Mouse (Mus musculus): Measurements from ENCODE around the gene Pnrc2. TPM values are rescaled to one million over a fixed set of nuclear protein-coding genes. Genes with fewer than 3 reads are reported as not detected.

Pnrc2 gene
- total and polyA plus RNA-seq, 3 experiments, result 48.0 to 76.3 (median 49.8) TPM

- TF ChIP-seq ETS1 (IDR thresholded peaks at IDR 0.05; ENCODE audit: low read depth, low read length), result no peak
- peak; percentile 77 for TF ChIP-seq MAX (IDR thresholded peaks at IDR 0.05; ENCODE audit: low read length)
- no peak for TF ChIP-seq ZC3H11A (IDR thresholded peaks at IDR 0.05; ENCODE audit: low read depth, low read length)
- TF ChIP-seq MAFK (IDR thresholded peaks at IDR 0.05; ENCODE audit: borderline replicate concordance, low read depth, low read length), result no peak
- peak; percentile 83 for TF ChIP-seq SIN3A (IDR thresholded peaks at IDR 0.05; ENCODE audit: low read length)
- TF ChIP-seq USF2 (IDR thresholded peaks at IDR 0.05; ENCODE audit: borderline replicate concordance in 1 of 2, insufficient read depth in 1 of 2, low read depth in 1 of 2, low read length in 2 of 2), result no peak
- no peak for TF ChIP-seq TAL1 (IDR thresholded peaks at IDR 0.05; ENCODE audit: low read length)
- TF ChIP-seq POLR2AphosphoS2 (IDR thresholded peaks at IDR 0.05; ENCODE audit: low read length), result no peak
- no peak for TF ChIP-seq EP300 (IDR thresholded peaks at IDR 0.05; ENCODE audit: low read depth in 1 of 2, low read length in 2 of 2)
- TF ChIP-seq CHD1 (IDR thresholded peaks at IDR 0.05; ENCODE audit: low read depth, low read length), result peak; percentile 93
- TF ChIP-seq CTCF (IDR thresholded peaks at IDR 0.05 in 2 of 3, conservative IDR thresholded peaks at IDR 0.05 in 1 of 3; ENCODE audit: control insufficient read depth in 1 of 3, insufficient read depth in 1 of 3, low read depth in 2 of 3, low read length in 3 of 3, poor library complexity in 1 of 3, severe bottlenecking in 1 of 3), result no peak
- TF ChIP-seq ZKSCAN1 (IDR thresholded peaks at IDR 0.05; ENCODE audit: low read depth, low read length), result no peak
Measured at GRCm38 (mm10) chr4:135856223-135857091, 17.2 kb downstream of the Pnrc2 start (continued).

DNA sequence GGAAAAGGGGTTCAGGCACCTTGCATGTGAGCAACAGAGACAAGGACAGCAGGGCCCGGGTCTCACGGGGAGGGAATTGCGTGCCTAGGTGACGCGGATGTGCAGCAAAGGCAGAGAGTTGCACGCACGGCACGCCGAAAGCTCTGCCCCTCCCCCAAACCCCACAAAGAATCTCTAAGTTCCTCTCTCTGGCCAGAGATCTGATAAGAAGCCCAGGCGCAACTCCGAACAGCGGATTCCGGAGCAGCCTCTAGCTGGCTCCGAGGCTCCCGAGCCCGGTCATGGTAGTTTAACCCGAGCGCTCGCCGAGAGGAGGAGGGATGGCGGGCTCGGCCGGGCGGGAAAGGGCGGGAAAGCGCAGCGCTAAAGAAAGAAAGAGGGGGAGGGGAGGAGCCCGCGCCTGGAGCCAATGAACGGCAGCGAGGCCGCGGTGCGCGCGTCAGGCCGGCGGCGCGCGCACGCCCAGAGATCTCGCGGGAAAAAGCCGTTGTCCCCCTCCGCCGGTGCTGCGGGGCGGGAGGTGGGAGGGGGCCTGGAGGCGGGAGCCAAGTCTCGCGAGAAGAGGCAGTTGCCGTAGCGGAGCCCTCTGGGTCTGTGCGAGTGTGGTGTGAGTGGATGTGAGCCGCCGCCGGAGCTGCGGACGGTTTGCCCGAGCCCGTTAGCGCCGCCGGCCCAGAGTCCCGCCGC lies 18.0 kb downstream of the Pnrc2 start, which contains the start of gene Srsf10:
Gene Srsf10 (plus strand): TSS at position 212 of the 687 bp plus-strand sequence.
- H3K9me3 ChIP-seq (replicated peaks; ENCODE audit: insufficient read depth, low read length), result no peaks in the 10 kb centered on the region
- H3K79me2 ChIP-seq (ENCODE audit: control insufficient read depth, insufficient read depth, low read length, poor library complexity), result peaks cover 42% of the 10 kb centered on the region
- peak within 1 kb of the TSS; percentile 99 for H3K9ac ChIP-seq (ENCODE audit: control insufficient read depth, low read depth, low read length, poor library complexity, severe bottlenecking)
- H3K4me1 ChIP-seq (ENCODE audit: control insufficient read depth in 1 of 2, insufficient read depth in 2 of 2, low read length in 2 of 2), result peaks cover 12 to 36% of the 10 kb centered on the region in 2 experiments
- peak; percentile 98 for DNase-seq (ENCODE audit: low read depth, low spot score)
- peaks cover 12 to 47% of the 10 kb centered on the region in 2 experiments for H3K36me3 ChIP-seq (ENCODE audit: control insufficient read depth in 1 of 2, insufficient read depth in 2 of 2, low read length in 2 of 2)
- peak within 1 kb of the TSS; percentile 86 for H3K27ac ChIP-seq (ENCODE audit: control insufficient read depth, low read depth, low read length)
- H3K4me3 ChIP-seq (ENCODE audit: control insufficient read depth in 1 of 2, insufficient read depth in 1 of 2, low read depth in 2 of 2, low read length in 2 of 2), result peak within 1 kb of the TSS; percentile 94 to 99
- no peaks in the 10 kb centered on the region for H3K27me3 ChIP-seq (ENCODE audit: control insufficient read depth in 1 of 2, insufficient read depth in 2 of 2, low read length in 2 of 2)
- TF ChIP-seq ETS1 (IDR thresholded peaks at IDR 0.05; ENCODE audit: low read depth, low read length) (peak; percentile 68; the same call in 1 of the 2 replicates), ZNF384 (IDR thresholded peaks at IDR 0.05; ENCODE audit: low read depth, low read length) (no peak), HCFC1 (IDR thresholded peaks at IDR 0.05; ENCODE audit: low read depth, low read length) (peak; percentile 79), MAZ (IDR thresholded peaks at IDR 0.05; ENCODE audit: low read depth, low read length) (peak; percentile 94; the same call in 1 of the 2 replicates), POLR2AphosphoS2 (IDR thresholded peaks at IDR 0.05; ENCODE audit: low read length) (peak; percentile 71; the same call in 1 of the 2 replicates), TCF12 (IDR thresholded peaks at IDR 0.05; ENCODE audit: low read depth, low read length) (peak; percentile 26; the same call in 1 of the 2 replicates), CHD1 (IDR thresholded peaks at IDR 0.05; ENCODE audit: low read depth, low read length) (no peak), ZKSCAN1 (IDR thresholded peaks at IDR 0.05; ENCODE audit: low read depth, low read length) (no peak), MAX (IDR thresholded peaks at IDR 0.05; ENCODE audit: low read length) (peak; percentile 79), KAT2A (conservative IDR thresholded peaks at IDR 0.05; ENCODE audit: low read depth, low read length) (no peak; the same call in 1 of the 2 replicates), CHD2 (IDR thresholded peaks at IDR 0.05; ENCODE audit: low read length) (peak; percentile 94), POLR2A (IDR thresholded peaks at IDR 0.05; ENCODE audit: control insufficient read depth in 1 of 2, insufficient read depth in 1 of 2, low read depth in 1 of 2, low read length in 2 of 2, poor library complexity in 1 of 2) (peak; percentile 81 to 87; a peak in 3 of 4 replicates), GATA1 (IDR thresholded peaks at IDR 0.05; ENCODE audit: low read depth, low read length) (peak; percentile 65), NRF1 (IDR thresholded peaks at IDR 0.05; ENCODE audit: insufficient read depth, low read depth, low read length, poor library complexity, severe bottlenecking) (peak; percentile 75), RCOR1 (IDR thresholded peaks at IDR 0.05; ENCODE audit: low read depth, low read length) (peak; percentile 92), MYC (IDR thresholded peaks at IDR 0.05; ENCODE audit: low read depth, low read length) (peak; percentile 73; the same call in 1 of the 2 replicates), MXI1 (IDR thresholded peaks at IDR 0.05; ENCODE audit: low read depth, low read length) (peak; percentile 76; the same call in 1 of the 2 replicates), SIN3A (IDR thresholded peaks at IDR 0.05; ENCODE audit: low read length) (peak; percentile 84), TBP (IDR thresholded peaks at IDR 0.05; ENCODE audit: low read depth, low read length) (peak; percentile 73), EP300 (IDR thresholded peaks at IDR 0.05; ENCODE audit: low read depth in 1 of 2, low read length in 2 of 2) (peak in 1 of 2 experiments; percentile 54; a peak in 1 of 4 replicates), SMC3 (IDR thresholded peaks at IDR 0.05; ENCODE audit: low read depth, low read length) (no peak), ZMIZ1 (IDR thresholded peaks at IDR 0.05; ENCODE audit: low read depth, low read length) (no peak), MAFK (IDR thresholded peaks at IDR 0.05; ENCODE audit: borderline replicate concordance, low read depth, low read length) (no peak), BHLHE40 (IDR thresholded peaks at IDR 0.05; ENCODE audit: borderline replicate concordance, low read depth, low read length) (0 out of 2 replicates have a peak, but pooled peaks have one; percentile 24), CTCF (IDR thresholded peaks at IDR 0.05 in 2 of 3, conservative IDR thresholded peaks at IDR 0.05 in 1 of 3; ENCODE audit: control insufficient read depth in 1 of 3, insufficient read depth in 1 of 3, low read depth in 2 of 3, low read length in 3 of 3, poor library complexity in 1 of 3, severe bottlenecking in 1 of 3) (no peak), NELFE (IDR thresholded peaks at IDR 0.05; ENCODE audit: low read depth, low read length) (peak; percentile 72), USF2 (IDR thresholded peaks at IDR 0.05; ENCODE audit: borderline replicate concordance in 1 of 2, insufficient read depth in 1 of 2, low read depth in 1 of 2, low read length in 2 of 2) (no peak)

Data from MEL (cell line).